Mouse (Mus musculus) heart, embryonic 14.5 days (tissue): ENCODE results near the gene Sdad1. TPM values are rescaled to one million over a fixed set of nuclear protein-coding genes. Genes with fewer than 3 reads are reported as not detected.
A peak's percentile ranks its signal among the peaks of the same experiment; 100 is the strongest.

Experiments used
- ATAC-seq: fragments of 200-750 bp; cut with Nextera tagmentation; 2 replicates; pipeline ENCODE4 v1.8.0; 2017; ENCODE audit warnings: low read depth, moderate TSS enrichment; ENCODE audit not compliant: insufficient number of reproducible peaks, insufficient read depth, low FRiP score
- H3K27ac ChIP-seq, 2 experiments: fragments of 200-500 bp in 1 of 2; fragments of 300-500 bp in 1 of 2; sonication (generic) in 1 of 2; replicated peaks in 1 of 2; 2 replicates each; pipeline ENCODE4 v1.5.1; 2012 to 2014; ENCODE audit warnings: low read depth in 2 of 2, low read length in 2 of 2, control low read depth in 1 of 2, mild to moderate bottlenecking in 1 of 2, mixed read lengths in 1 of 2; ENCODE audit not compliant: control insufficient read depth in 1 of 2, insufficient read depth in 1 of 2
- H3K27me3 ChIP-seq: fragments of 300-500 bp; sonication (generic); 2 replicates; pipeline ENCODE4 v1.6.1; 2014; ENCODE audit warnings: mild to moderate bottlenecking, low read length, control low read depth; ENCODE audit not compliant: control insufficient read depth, insufficient read depth
- H3K36me3 ChIP-seq: fragments of 300-500 bp; sonication (generic); 2 replicates; pipeline ENCODE4 v1.6.1; 2014; ENCODE audit warnings: mild to moderate bottlenecking, control low read depth, low read length, mixed read lengths; ENCODE audit not compliant: control insufficient read depth, insufficient read depth
- H3K4me1 ChIP-seq, 2 experiments: fragments of 200-500 bp in 1 of 2; fragments of 300-500 bp in 1 of 2; sonication (generic) in 1 of 2; 2 replicates each; pipeline ENCODE4 v1.6.1; 2012 to 2014; ENCODE audit warnings: low read length in 2 of 2, control low read depth in 1 of 2, mixed read lengths in 1 of 2; ENCODE audit not compliant: control insufficient read depth in 2 of 2, insufficient read depth in 2 of 2
- H3K4me2 ChIP-seq: fragments of 300-500 bp; sonication (generic); 2 replicates; pipeline ENCODE4 v1.6.1; 2014; ENCODE audit warnings: mild to moderate bottlenecking, low read length
- H3K4me3 ChIP-seq, 2 experiments: fragments of 200-500 bp in 1 of 2; fragments of 300-500 bp in 1 of 2; sonication (generic) in 1 of 2; 2 replicates each; pipeline ENCODE4 v1.5.1; 2012 to 2014; ENCODE audit warnings: low read length in 2 of 2, mild to moderate bottlenecking in 2 of 2, control low read depth in 1 of 2, low read depth in 1 of 2, moderate library complexity in 1 of 2; ENCODE audit not compliant: control insufficient read depth in 1 of 2, insufficient read depth in 1 of 2
- H3K9ac ChIP-seq: fragments of 300-500 bp; sonication (generic); 2 replicates; pipeline ENCODE4 v1.6.1; 2014; ENCODE audit warnings: mild to moderate bottlenecking, low read length
- H3K9me3 ChIP-seq: fragments of 300-500 bp; sonication (generic); 2 replicates; pipeline ENCODE4 v1.6.1; 2016; ENCODE audit warnings: low read length, control low read depth; ENCODE audit not compliant: control insufficient read depth
- WGBS: fragments of 180-500 bp; shearing (Covaris S2); extraction: QIAGEN DNeasy Blood & Tissue Kit; methylation state at CpG from one replicate; pipeline ENCODE4 v1.1.7; 2014; 5-methylcytosine and 5-hydroxymethylcytosine counted together
- polyA plus RNA-seq: library from polyadenylated mRNA; unstranded; fragments of >200 nt; fragmentation: Nextera tagmentation; extraction: Ambion mirVana; gene quantifications from 2 replicates; pipeline ENCODE4 v1.2.1, GENCODE M21; 2014

Sdad1 gene
- polyA plus RNA-seq, 1 experiment from 2014 or later, result 25.8 TPM

- no peaks in the 10 kb centered on the region for H3K36me3 ChIP-seq
- H3K27ac ChIP-seq, result no peak overlapping the region
- ATAC-seq, result no peak
- peaks cover 0 to 2% of the 10 kb centered on the region in 2 experiments; a peak in 3 of 4 replicates for H3K4me1 ChIP-seq
- H3K27me3 ChIP-seq, result no peaks in the 10 kb centered on the region
- no peaks in the 10 kb centered on the region for H3K9me3 ChIP-seq
- H3K9ac ChIP-seq, result no peak overlapping the region
- no peak overlapping the region for H3K4me2 ChIP-seq
- WGBS, result 82% methylated on average over 8 of the region's 8 CpGs
- no peak overlapping the region for H3K4me3 ChIP-seq
These were observed 34.7 kb upstream of the Sdad1 start for GRCm38 (mm10) chr5:92345006-92345405.

GRCm38 (mm10) chr5:92340606-92341005 is 30.3 kb upstream of the Sdad1 start:
- Histone ChIP-seq H3K9me3 (no peaks in the 10 kb centered on the region), H3K27me3 (no peaks in the 10 kb centered on the region), H3K4me1 (no peaks in the 10 kb centered on the region; a peak in 1 of 4 replicates), H3K27ac (no peak overlapping the region), H3K36me3 (no peaks in the 10 kb centered on the region), H3K4me3 (no peak overlapping the region), H3K4me2 (no peak overlapping the region), H3K9ac (no peak overlapping the region)
- 55% methylated on average over 4 of the region's 4 CpGs for WGBS
- no peak for ATAC-seq

- ATAC-seq, result no peak
These were observed 26.5 kb upstream of the Sdad1 start for GRCm38 (mm10) chr5:92336743-92337142.

GRCm38 (mm10) chr5:92332359-92332840 is 22.1 kb upstream of the Sdad1 start:
- Histone ChIP-seq H3K27me3 (no peaks in the 10 kb centered on the region), H3K4me2 (peak overlapping the region; percentile 36), H3K9me3 (no peaks in the 10 kb centered on the region), H3K4me3 (peak overlapping the region in 1 of 2 experiments; percentile 5; a peak in 1 of 4 replicates), H3K36me3 (no peaks in the 10 kb centered on the region), H3K4me1 (peaks cover 0 to 5% of the 10 kb centered on the region in 2 experiments; a peak in 1 of 4 replicates), H3K27ac (peak overlapping the region; percentile 79), H3K9ac (no peak overlapping the region)
- WGBS, result 51% methylated on average over 9 of the region's 9 CpGs
- peak; percentile 35; the same call in 1 of the 2 replicates for ATAC-seq

More at GRCm38 (mm10) chr5:92336743-92337142, 26.5 kb upstream of the Sdad1 start:
- Histone ChIP-seq H3K27me3 (no peaks in the 10 kb centered on the region), H3K9ac (no peak overlapping the region), H3K4me2 (no peak overlapping the region), H3K4me3 (no peak overlapping the region), H3K27ac (no peak overlapping the region), H3K4me1 (peaks cover 0 to 4% of the 10 kb centered on the region in 2 experiments; a peak in 1 of 4 replicates), H3K9me3 (no peaks in the 10 kb centered on the region), H3K36me3 (no peaks in the 10 kb centered on the region)
- WGBS, result 78% methylated on average over 3 of the region's 3 CpGs

GRCm38 (mm10) chr5:92331635-92332338 is 21.5 kb upstream of the Sdad1 start, which contains the start of gene Art3:
Gene Art3, plus strand, starts transcription at chr5:92331827.
- H3K9ac ChIP-seq, result no peak within 1 kb of the TSS

GRCm38 (mm10) chr5:92331122-92331521 is 20.8 kb upstream of the Sdad1 start:
- Histone ChIP-seq H3K4me1 (peaks cover 0 to 5% of the 10 kb centered on the region in 2 experiments; a peak in 1 of 4 replicates), H3K9me3 (no peaks in the 10 kb centered on the region), H3K36me3 (no peaks in the 10 kb centered on the region), H3K4me2 (no peak overlapping the region), H3K9ac (no peak overlapping the region), H3K27ac (no peak overlapping the region), H3K27me3 (no peaks in the 10 kb centered on the region), H3K4me3 (no peak overlapping the region)
- ATAC-seq, result no peak
- WGBS, result 84% methylated on average over 12 of the region's 12 CpGs

More at GRCm38 (mm10) chr5:92331635-92332338, 21.5 kb upstream of the Sdad1 start, which contains the start of gene Art3:
- Histone ChIP-seq H3K27ac (peak within 1 kb of the TSS; percentile 79), H3K4me1 (peaks cover 0 to 5% of the 10 kb centered on the region in 2 experiments; a peak in 1 of 4 replicates), H3K4me3 (peak within 1 kb of the TSS in 1 of 2 experiments; percentile 5; a peak in 1 of 4 replicates), H3K9me3 (no peaks in the 10 kb centered on the region), H3K4me2 (peak within 1 kb of the TSS; percentile 36), H3K27me3 (no peaks in the 10 kb centered on the region), H3K36me3 (no peaks in the 10 kb centered on the region)
- ATAC-seq, result no peak
- 78% methylated on average over 17 of the region's 17 CpGs for WGBS

- Histone ChIP-seq H3K27me3 (no peaks in the 10 kb centered on the region), H3K9ac (no peak within 1 kb of the TSS), H3K9me3 (no peaks in the 10 kb centered on the region), H3K4me1 (peaks cover 3 to 5% of the 10 kb centered on the region in 2 experiments; a peak in 3 of 4 replicates), H3K4me3 (no peak within 1 kb of the TSS), H3K36me3 (no peaks in the 10 kb centered on the region), H3K27ac (no peak within 1 kb of the TSS), H3K4me2 (no peak within 1 kb of the TSS)
- no peak for ATAC-seq
- WGBS, result 83% methylated on average over 7 of the region's 7 CpGs
These were observed 17.6 kb upstream of the Sdad1 start, which contains the start of gene Cxcl9 for GRCm38 (mm10) chr5:92327929-92328328. Gene Cxcl9, minus strand, starts transcription at chr5:92328079.
